Mouse (Mus musculus) erythroid progenitor cell, adult 5-6 weeks (primary cell): ENCODE results near the gene Carnmt1. TPM values are rescaled to one million over a fixed set of nuclear protein-coding genes. Genes with fewer than 3 reads are reported as not detected.

Experiments
- total RNA-seq, 2 experiments: library from RNA; stranded (forward) in 1 of 2; stranded (reverse) in 1 of 2; fragments of 150-400 nt in 1 of 2; fragments of 186-747, 209-891 nt in 1 of 2; gene quantifications; 2 replicates each; pipeline versions ENCODE4 v1.2.3 to v1.2.4; 2015 to 2017; ENCODE audit warnings: low replicate concordance in 2 of 2

Gene Carnmt1
- total RNA-seq, 2 experiments from 2014 or later: 10.7 to 20.5 TPM

Other genes with a start within 250 kb of the Carnmt1 start
- 44.0 and 59.8 TPM in 2 replicates for gene Ostf1, start 38.9 kb upstream of the Carnmt1 start, total RNA-seq (2015; ENCODE audit: low replicate concordance)
- gene Ostf1, start 38.9 kb upstream of the Carnmt1 start, total RNA-seq (2017; ENCODE audit: low replicate concordance): 38.5 and 49.5 TPM in 2 replicates
- 6.5 TPM in 1 of 2 replicates, not detected in the other for gene Nmrk1, start 38.8 kb upstream of the Carnmt1 start, total RNA-seq (2015; ENCODE audit: low replicate concordance)
- gene Nmrk1, start 38.8 kb upstream of the Carnmt1 start, total RNA-seq (2017; ENCODE audit: low replicate concordance): 6.3 TPM in 1 of 2 replicates, not detected in the other
- 119 and 134 TPM in 2 replicates for gene D030056L22Rik, start 42.4 kb downstream of the Carnmt1 start, total RNA-seq (2015; ENCODE audit: low replicate concordance)
- 35.3 and 67.6 TPM in 2 replicates for gene D030056L22Rik, start 42.4 kb downstream of the Carnmt1 start, total RNA-seq (2017; ENCODE audit: low replicate concordance)
- gene Trpm6, start 79.2 kb downstream of the Carnmt1 start, total RNA-seq (2015; ENCODE audit: low replicate concordance): 5.4 TPM in 1 of 2 replicates, not detected in the other
- not detected in 2 replicates for gene Trpm6, start 79.2 kb downstream of the Carnmt1 start, total RNA-seq (2017; ENCODE audit: low replicate concordance)